Mouse (Mus musculus) E14TG2a.4 (cell line): Measurements from ENCODE around the gene Cdk19.

Experiments
- CTCF ChIP-seq: conservative IDR thresholded peaks from 2 replicates; pipeline ENCODE4 v1.5.1; 2014; ENCODE audit warnings: low read length
- NANOG ChIP-seq: IDR thresholded peaks from 2 replicates; pipeline ENCODE4 v1.6.1; 2014; ENCODE audit warnings: borderline replicate concordance, low read length, mixed read lengths
- POU5F1 ChIP-seq: IDR thresholded peaks from 2 replicates; pipeline ENCODE4 v1.6.1; 2014; ENCODE audit warnings: low read length, borderline replicate concordance

DNA sequence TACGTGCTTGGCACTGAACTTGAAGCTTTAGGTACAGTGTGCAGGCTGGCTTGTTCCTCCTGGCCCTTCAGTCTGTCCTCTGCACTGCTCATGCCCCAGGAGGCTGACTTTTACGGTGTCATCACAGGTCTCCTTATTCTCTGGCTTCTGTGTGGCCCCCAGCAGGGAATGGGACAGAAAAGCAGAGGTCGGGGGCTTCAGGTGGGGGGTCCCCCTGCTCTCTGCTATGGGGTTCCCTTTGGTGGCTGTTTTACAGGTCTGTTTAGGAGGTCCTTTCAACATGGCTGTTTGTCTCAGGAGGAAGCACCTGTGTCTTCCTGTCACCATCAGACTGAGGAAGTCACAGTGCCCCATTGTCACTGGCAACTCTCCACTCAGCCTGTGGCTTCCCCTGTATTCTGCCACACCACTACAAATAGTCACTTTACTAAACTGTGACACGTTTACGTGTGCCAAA is 175.9 kb downstream of the Cdk19 start:
- TF ChIP-seq CTCF (no peak), NANOG (no peak), POU5F1 (no peak)
